Comparison of ENCODE assay signal across 24 mouse cellular contexts in the genomic region with DNA sequence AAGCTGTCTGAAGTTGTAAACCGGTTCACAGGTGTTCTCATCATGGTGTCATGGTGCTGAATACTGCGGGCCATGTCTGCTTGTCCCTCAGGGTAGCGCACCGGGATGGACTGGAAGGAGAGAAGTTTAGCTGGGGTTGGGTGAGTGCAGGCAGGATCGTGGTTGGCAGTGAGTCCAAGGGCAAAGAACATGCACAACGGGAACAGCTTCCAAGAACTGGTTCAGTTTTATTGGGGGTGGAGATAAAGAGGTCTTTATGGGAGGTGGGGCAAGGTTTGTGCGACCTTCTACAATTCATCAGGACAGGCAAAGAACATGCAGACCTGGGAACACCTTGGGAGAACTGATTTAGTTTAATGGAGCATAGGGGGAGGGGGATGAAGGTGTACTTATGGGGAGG. TPM values are rescaled to one million over a fixed set of nuclear protein-coding genes. Genes with fewer than 3 reads are reported as not detected.
DNase-seq lines count a peak whose midpoint lies in the region; ATAC-seq and TF ChIP-seq lines count a peak whose summit lies in the region.
"Had no signal": no experiment of that assay in that cellular context is flagged by ENCODE, and none has a peak within 500 bp of the region (broad histone marks: within the 10 kb centered on the region; RNA-seq: fewer than 3 reads in every experiment).

No protein-coding gene starts in this region.

- H3K79me2 ChIP-seq in liver, adult 2 months (ENCODE audit: control insufficient read depth, insufficient read depth, low read length), result no peaks in the 10 kb centered on the region

- peaks cover 4% of the 10 kb centered on the region; the same call in 1 of the 2 replicates for H3K4me1 ChIP-seq in liver, adult 2 months (ENCODE audit: control insufficient read depth, insufficient read depth, low read length)
- no peaks in the 10 kb centered on the region for H3K4me1 ChIP-seq in intestine, embryonic 15.5 days (replicated peaks)
- peaks cover 3% of the 10 kb centered on the region for H3K4me1 ChIP-seq in small intestine, adult 2 months (ENCODE audit: control insufficient read depth, insufficient read depth, insufficient read length, low read length)
- H3K4me1 ChIP-seq: forebrain, embryonic 10.5 days; forebrain, embryonic 13.5 days; hindbrain, embryonic 10.5 days had no signal

- H3K4me2 ChIP-seq in intestine, embryonic 15.5 days (replicated peaks), result no peak overlapping the region
- H3K4me2 ChIP-seq: forebrain, embryonic 13.5 days; heart, embryonic 11.5 days; hindbrain, embryonic 14.5 days had no signal

- ATAC-seq in intestine, embryonic 15.5 days, result peak; percentile 95
- no peak for ATAC-seq in activated CD4-positive, CD25-positive, alpha-beta regulatory T cell, adult 4 months
- ATAC-seq: forebrain, embryonic 13.5 days; forebrain, embryonic 16.5 days; hindbrain, postnatal 0 days; inflammation-experienced regulatory T-cells, adult 6 months had no signal

- H3K9me3 ChIP-seq in intestine, embryonic 15.5 days, result no peaks in the 10 kb centered on the region
- H3K9me3 ChIP-seq: forebrain, embryonic 10.5 days; forebrain, embryonic 13.5 days; hindbrain, embryonic 10.5 days had no signal

- no peaks in the 10 kb centered on the region for H3K36me3 ChIP-seq in liver, adult 2 months (ENCODE audit: control insufficient read depth, insufficient read depth, low read length)
- no peaks in the 10 kb centered on the region for H3K36me3 ChIP-seq in intestine, embryonic 15.5 days
- H3K36me3 ChIP-seq in small intestine, adult 2 months (ENCODE audit: control insufficient read depth, insufficient read depth, low read length), result no peaks in the 10 kb centered on the region
- H3K36me3 ChIP-seq: forebrain, embryonic 10.5 days; hindbrain, embryonic 10.5 days had no signal

- peak; percentile 7 for DNase-seq in adrenal gland, postnatal 25 days
- no peak for DNase-seq in adrenal gland, postnatal 14 days
- DNase-seq in liver, adult 2 months (ENCODE audit: extremely low read depth, low read depth, low spot score), result peak; percentile 74
- DNase-seq in liver, result no peak
- no peak for DNase-seq in spleen, postnatal 10 days (ENCODE audit: low spot score in 2 of 2)
- DNase-seq: B cell, adult 2 months; cerebellum, adult 18-20 months; cerebellum, adult 9-10 months; cerebellum, postnatal 14 days; gastrocnemius, postnatal 10 days; gastrocnemius, postnatal 36 days; heart, postnatal 36 days; kidney, adult 2 months had no signal

- no peak for TF ChIP-seq POLR2A in liver, adult 2 months (IDR thresholded peaks at IDR 0.05; ENCODE audit: extremely low read depth, insufficient read depth, low read length)
- no peak for TF ChIP-seq POLR2A in small intestine, adult 2 months (IDR thresholded peaks at IDR 0.05; ENCODE audit: low read depth, low read length)

- H3K4me3 ChIP-seq in liver, adult 2 months (ENCODE audit: insufficient read depth, low read depth, low read length), result no peak overlapping the region
- no peak overlapping the region for H3K4me3 ChIP-seq in intestine, embryonic 15.5 days (replicated peaks)
- no peak overlapping the region for H3K4me3 ChIP-seq in small intestine, adult 2 months (ENCODE audit: low read depth, low read length)
- H3K4me3 ChIP-seq: forebrain, embryonic 10.5 days; forebrain, embryonic 13.5 days; hindbrain, embryonic 10.5 days had no signal

- H3K9ac ChIP-seq in liver, adult 2 months (ENCODE audit: low read depth, low read length), result no peak overlapping the region
- no peak overlapping the region for H3K9ac ChIP-seq in intestine, embryonic 15.5 days
- H3K9ac ChIP-seq: forebrain, embryonic 13.5 days; hindbrain, embryonic 14.5 days had no signal

- no peaks in the 10 kb centered on the region for H3K27me3 ChIP-seq in liver, adult 2 months (ENCODE audit: control insufficient read depth, insufficient read depth, low read length)
- H3K27me3 ChIP-seq in intestine, embryonic 15.5 days (replicated peaks), result no peaks in the 10 kb centered on the region
- no peaks in the 10 kb centered on the region for H3K27me3 ChIP-seq in small intestine, adult 2 months (ENCODE audit: control insufficient read depth, insufficient read depth, low read length)

- H3K27ac ChIP-seq in liver, adult 2 months (replicated peaks; ENCODE audit: insufficient read depth, low read depth, low read length), result peak overlapping the region; percentile 42; the same call in 1 of the 2 replicates
- no peak overlapping the region for H3K27ac ChIP-seq in intestine, embryonic 15.5 days
- H3K27ac ChIP-seq in small intestine, adult 2 months (ENCODE audit: insufficient read depth, low read depth, low read length), result peak overlapping the region; percentile 47
- H3K27ac ChIP-seq: forebrain, embryonic 10.5 days; forebrain, embryonic 13.5 days; hindbrain, embryonic 10.5 days; hindbrain, embryonic 14.5 days; hindbrain, postnatal 0 days had no signal

- WGBS in liver, adult 2 months, result 29% methylated on average over 7 of the region's 7 CpGs
- WGBS in intestine, embryonic 15.5 days, result 69% methylated on average over 7 of the region's 7 CpGs
- WGBS in small intestine, adult 2 months, result 26% methylated on average over 7 of the region's 7 CpGs

- TF ChIP-seq CTCF in liver, adult 2 months (IDR thresholded peaks at IDR 0.05; ENCODE audit: low read depth, low read length), result no peak
- no peak for TF ChIP-seq CTCF in small intestine, adult 2 months (IDR thresholded peaks at IDR 0.05; ENCODE audit: extremely low read depth, insufficient read length, insufficient replicate concordance, low read depth, low read length)

RNA-seq across cellular contexts. Expression of a gene that starts 17.1 kb away (rescaled TPM):
- 48.6 and 64.1 TPM in 2 replicates for total RNA-seq in adrenal gland, postnatal 25 days (2021)
- total RNA-seq in adrenal gland, postnatal 14 days (2021), result 43.2 and 45.7 TPM in 2 replicates
- 25.5 and 31.1 TPM in 2 replicates for total RNA-seq in liver, adult 2 months (2014; rRNA removed)
- polyA plus RNA-seq in liver, adult 2 months (2012; rRNA removed), result 29.5 and 39.2 TPM in 2 replicates
- polyA plus RNA-seq in intestine, embryonic 15.5 days (2015; fragmentation: Nextera tagmentation; extraction: Ambion mirVana), result 68.5 and 71.6 TPM in 2 replicates
- 17.4 and 18.1 TPM in 2 replicates for polyA plus RNA-seq in small intestine, adult 2 months (2012; rRNA removed)
- polyA plus RNA-seq in activated CD4-positive, CD25-positive, alpha-beta regulatory T cell, adult 4 months (2017; shearing (Covaris generic)), result 10 to 100 TPM; 31.3 to 32.3 TPM

Comparison
In these comparisons a context has a peak if more than half of its experiments do, and no peak if none do; other contexts are left out.
1. DNase-seq: peak in adrenal gland, postnatal 25 days (single experiment) and liver, adult 2 months (single experiment); none in adrenal gland, postnatal 14 days (single experiment), liver (single experiment) and spleen, postnatal 10 days (0 of 2).